Mouse (Mus musculus) lung, embryonic 16.5 days (tissue): ENCODE results near the gene Surf4. TPM values are rescaled to one million over a fixed set of nuclear protein-coding genes. Genes with fewer than 3 reads are reported as not detected.
A peak's percentile ranks its signal among the peaks of the same experiment; 100 is the strongest.

Experiments used
- ATAC-seq: fragments of 200-750 bp; cut with Nextera tagmentation; 2 replicates; pipeline ENCODE4 v1.8.0; 2017; ENCODE audit warnings: low read depth, mild to moderate bottlenecking, moderate library complexity
- H3K27ac ChIP-seq: fragments of 300-500 bp; sonication (generic); 2 replicates; pipeline ENCODE4 v1.5.1; 2014; ENCODE audit warnings: mild to moderate bottlenecking, control low read depth, low read length
- H3K27me3 ChIP-seq: fragments of 300-500 bp; sonication (generic); 2 replicates; pipeline ENCODE4 v1.6.1; 2014; ENCODE audit warnings: low read depth, low read length, mixed read lengths; ENCODE audit not compliant: control insufficient read depth, insufficient read depth
- H3K36me3 ChIP-seq: fragments of 300-500 bp; sonication (generic); 2 replicates; pipeline ENCODE4 v1.6.1; 2014; ENCODE audit warnings: low read length; ENCODE audit not compliant: control insufficient read depth, insufficient read depth
- H3K4me1 ChIP-seq: fragments of 300-500 bp; sonication (generic); replicated peaks from 2 replicates; pipeline ENCODE4 v1.6.1; 2014; ENCODE audit warnings: low read length, mixed read lengths; ENCODE audit not compliant: control insufficient read depth, insufficient read depth
- H3K4me2 ChIP-seq: fragments of 300-500 bp; sonication (generic); 2 replicates; pipeline ENCODE4 v1.6.1; 2014; ENCODE audit warnings: low read depth, low read length, control low read depth
- H3K4me3 ChIP-seq: fragments of 300-500 bp; sonication (generic); 2 replicates; pipeline ENCODE4 v1.5.1; 2014; ENCODE audit warnings: mild to moderate bottlenecking, low read length, control low read depth
- H3K9ac ChIP-seq: fragments of 300-500 bp; sonication (generic); 2 replicates; pipeline ENCODE4 v1.6.1; 2014; ENCODE audit warnings: low read length, control low read depth
- H3K9me3 ChIP-seq: fragments of 300-500 bp; sonication (generic); 2 replicates; pipeline ENCODE4 v1.6.1; 2016; ENCODE audit warnings: low read length; ENCODE audit not compliant: control insufficient read depth
- WGBS: fragments of 180-500 bp; shearing (Covaris S2); extraction: QIAGEN DNeasy Blood & Tissue Kit; methylation state at CpG from one replicate; pipeline ENCODE4 v1.1.7; 2014; 5-methylcytosine and 5-hydroxymethylcytosine counted together
- polyA plus RNA-seq: library from polyadenylated mRNA; unstranded; fragments of >200 nt; fragmentation: Nextera tagmentation; extraction: Ambion mirVana; gene quantifications from 2 replicates; pipeline ENCODE4 v1.2.1, GENCODE M21; 2015

The Surf4 gene
- polyA plus RNA-seq, 1 experiment from 2014 or later = 215 TPM

GRCm38 (mm10) chr2:26936425-26936824 lies 2.7 kb upstream of the Surf4 start:
- Histone ChIP-seq H3K4me2 (no peak overlapping the region), H3K36me3 (no peaks in the 10 kb centered on the region), H3K4me3 (no peak overlapping the region), H3K9ac (no peak overlapping the region), H3K9me3 (no peaks in the 10 kb centered on the region), H3K4me1 (peaks cover 9% of the 10 kb centered on the region), H3K27me3 (no peaks in the 10 kb centered on the region), H3K27ac (no peak overlapping the region)
- WGBS = 61% methylated on average over 1 of the region's 1 CpGs
- ATAC-seq = no peak

- Histone ChIP-seq H3K27ac (no peak overlapping the region), H3K36me3 (no peaks in the 10 kb centered on the region), H3K27me3 (no peaks in the 10 kb centered on the region), H3K9me3 (no peaks in the 10 kb centered on the region), H3K9ac (no peak overlapping the region), H3K4me2 (no peak overlapping the region), H3K4me3 (no peak overlapping the region), H3K4me1 (peaks cover 13% of the 10 kb centered on the region)
- ATAC-seq = no peak
- 85% methylated on average over 2 of the region's 2 CpGs for WGBS
Observed at GRCm38 (mm10) chr2:26935286-26935685, 1.6 kb upstream of the Surf4 start.

GRCm38 (mm10) chr2:26932473-26933303 lies 1.0 kb downstream of the Surf4 start:
- Histone ChIP-seq H3K27me3 (no peaks in the 10 kb centered on the region), H3K9me3 (no peaks in the 10 kb centered on the region), H3K27ac (peak overlapping the region; percentile 90), H3K9ac (peak overlapping the region; percentile 99), H3K4me2 (peak overlapping the region; percentile 87), H3K36me3 (peaks cover 5% of the 10 kb centered on the region; the same call in 1 of the 2 replicates), H3K4me3 (peak overlapping the region; percentile 95), H3K4me1 (peaks cover 13% of the 10 kb centered on the region)
- no peak; the same call in 1 of the 2 replicates for ATAC-seq
- under 1% methylated on average over 33 of the region's 49 CpGs for WGBS

GRCm38 (mm10) chr2:26930390-26930789 lies 3.3 kb downstream of the Surf4 start:
- WGBS = 20% methylated on average over 1 of the region's 1 CpGs
- Histone ChIP-seq H3K9ac (no peak overlapping the region), H3K27me3 (no peaks in the 10 kb centered on the region), H3K36me3 (peaks cover 21% of the 10 kb centered on the region), H3K4me2 (no peak overlapping the region), H3K9me3 (no peaks in the 10 kb centered on the region), H3K4me3 (no peak overlapping the region), H3K27ac (no peak overlapping the region), H3K4me1 (peaks cover 13% of the 10 kb centered on the region)
- ATAC-seq = no peak

- Histone ChIP-seq H3K36me3 (peaks cover 38% of the 10 kb centered on the region), H3K27me3 (no peaks in the 10 kb centered on the region), H3K9me3 (no peaks in the 10 kb centered on the region), H3K27ac (no peak overlapping the region), H3K9ac (no peak overlapping the region), H3K4me3 (no peak overlapping the region), H3K4me2 (no peak overlapping the region), H3K4me1 (peaks cover 11% of the 10 kb centered on the region)
- ATAC-seq = no peak
- 83% methylated on average over 6 of the region's 6 CpGs for WGBS
Observed at GRCm38 (mm10) chr2:26927745-26928476, 5.8 kb downstream of the Surf4 start.

- H3K4me3 ChIP-seq = no peak overlapping the region
- peak; percentile 41; the same call in 1 of the 2 replicates for ATAC-seq
- H3K27ac ChIP-seq = no peak overlapping the region
Observed at GRCm38 (mm10) chr2:26921784-26922183, 11.9 kb downstream of the Surf4 start.

GRCm38 (mm10) chr2:26920190-26920855 lies 13.4 kb downstream of the Surf4 start:
- H3K36me3 ChIP-seq = peaks cover 52% of the 10 kb centered on the region
- ATAC-seq = no peak
- H3K4me3 ChIP-seq = no peak overlapping the region
- no peak overlapping the region for H3K27ac ChIP-seq
- peaks cover 17% of the 10 kb centered on the region for H3K4me1 ChIP-seq
- no peaks in the 10 kb centered on the region for H3K27me3 ChIP-seq
- no peaks in the 10 kb centered on the region for H3K9me3 ChIP-seq
- no peak overlapping the region for H3K4me2 ChIP-seq
- no peak overlapping the region for H3K9ac ChIP-seq
- WGBS = 80% methylated on average over 6 of the region's 6 CpGs

More at GRCm38 (mm10) chr2:26921784-26922183, 11.9 kb downstream of the Surf4 start:
- H3K9ac ChIP-seq = no peak overlapping the region
- H3K4me1 ChIP-seq = peaks cover 13% of the 10 kb centered on the region
- no peaks in the 10 kb centered on the region for H3K9me3 ChIP-seq
- H3K27me3 ChIP-seq = no peaks in the 10 kb centered on the region
- no peak overlapping the region for H3K4me2 ChIP-seq
- peaks cover 64% of the 10 kb centered on the region for H3K36me3 ChIP-seq
- 38% methylated on average over 9 of the region's 9 CpGs for WGBS

- Histone ChIP-seq H3K9me3 (no peaks in the 10 kb centered on the region), H3K4me2 (no peak overlapping the region)
- WGBS = 78% methylated on average over 3 of the region's 3 CpGs
Observed at GRCm38 (mm10) chr2:26919684-26920083, 14.0 kb downstream of the Surf4 start.

GRCm38 (mm10) chr2:26916738-26917137 lies 17.0 kb downstream of the Surf4 start:
- Histone ChIP-seq H3K4me1 (peaks cover 30% of the 10 kb centered on the region), H3K27me3 (no peaks in the 10 kb centered on the region), H3K9me3 (no peaks in the 10 kb centered on the region), H3K36me3 (peaks cover 48% of the 10 kb centered on the region), H3K27ac (peak overlapping the region; percentile 51), H3K4me3 (peak overlapping the region; percentile 67), H3K4me2 (peak overlapping the region; percentile 83), H3K9ac (peak overlapping the region; percentile 88)
- under 1% methylated on average over 13 of the region's 13 CpGs for WGBS
- peak; percentile 15 for ATAC-seq

More at GRCm38 (mm10) chr2:26919684-26920083, 14.0 kb downstream of the Surf4 start:
- no peak for ATAC-seq
- H3K4me3 ChIP-seq = no peak overlapping the region
- no peak overlapping the region for H3K27ac ChIP-seq
- H3K9ac ChIP-seq = no peak overlapping the region
- no peaks in the 10 kb centered on the region for H3K27me3 ChIP-seq
- peaks cover 47% of the 10 kb centered on the region for H3K36me3 ChIP-seq
- H3K4me1 ChIP-seq = peaks cover 21% of the 10 kb centered on the region
